Mouse (Mus musculus): ENCODE results near the gene AC124502.3. TPM values are rescaled to one million over a fixed set of nuclear protein-coding genes. Genes with fewer than 3 reads are reported as not detected.

Gene AC124502.3
- polyA plus RNA-seq, 1 experiment from 2014 or later = 1.9 TPM

- Histone ChIP-seq H3K9ac (peak overlapping the region; percentile 99), H3K27me3 (ENCODE audit: control insufficient read depth, insufficient read depth, low read length) (no peaks in the 10 kb centered on the region), H3K27ac (peak overlapping the region; percentile 96), H3K4me2 (replicated peaks) (peak overlapping the region; percentile 56), H3K9me3 (ENCODE audit: control insufficient read depth, low read length) (no peaks in the 10 kb centered on the region), H3K4me1 (replicated peaks; ENCODE audit: control insufficient read depth, insufficient read depth, low read length) (peaks cover 49% of the 10 kb centered on the region), H3K36me3 (replicated peaks; ENCODE audit: control insufficient read depth, insufficient read depth) (peaks cover 48% of the 10 kb centered on the region), H3K4me3 (replicated peaks; ENCODE audit: low read length) (peak overlapping the region; percentile 69)
- DNase-seq (ENCODE audit: low spot score) (peak; percentile 58), ATAC-seq (ENCODE audit: low FRiP score) (peak; percentile 15; the same call in 1 of the 2 replicates)
- WGBS = 1% methylated on average over 28 of the region's 31 CpGs
Observed at GRCm38 (mm10) chr19:5097521-5098362, 59.1 kb downstream of the AC124502.3 start.

GRCm38 (mm10) chr19:5098363-5099143 is 59.9 kb downstream of the AC124502.3 start, which contains the start of gene Cnih2:
TSS of gene Cnih2 (minus strand) at chr19:5098521.
- Histone ChIP-seq H3K36me3 (replicated peaks; ENCODE audit: control insufficient read depth, insufficient read depth) (peaks cover 48% of the 10 kb centered on the region), H3K4me1 (replicated peaks; ENCODE audit: control insufficient read depth, insufficient read depth, low read length) (peaks cover 43% of the 10 kb centered on the region), H3K4me2 (replicated peaks) (peak within 1 kb of the TSS; percentile 56), H3K27me3 (ENCODE audit: control insufficient read depth, insufficient read depth, low read length) (no peaks in the 10 kb centered on the region), H3K27ac (peak within 1 kb of the TSS; percentile 96), H3K9me3 (ENCODE audit: control insufficient read depth, low read length) (no peaks in the 10 kb centered on the region), H3K4me3 (replicated peaks; ENCODE audit: low read length) (peak within 1 kb of the TSS; percentile 69), H3K9ac (peak within 1 kb of the TSS; percentile 99)
- DNase-seq (ENCODE audit: low spot score) = peak; percentile 79
- peak; percentile 70 for ATAC-seq (ENCODE audit: low FRiP score)
- WGBS = 1% methylated on average over 21 of the region's 48 CpGs

Other genes starting within 250 kb of the AC124502.3 start
- gene Rbm4, start 245.0 kb upstream of the AC124502.3 start, polyA plus RNA-seq (2014; fragmentation: Nextera tagmentation; extraction: Ambion mirVana) = 78.9 and 82.7 TPM in 2 replicates
- gene Gm21992, start 227.3 kb upstream of the AC124502.3 start, polyA plus RNA-seq (2014; fragmentation: Nextera tagmentation; extraction: Ambion mirVana) = 8.6 and 10.5 TPM in 2 replicates
- gene Rbm14, start 227.3 kb upstream of the AC124502.3 start, polyA plus RNA-seq (2014; fragmentation: Nextera tagmentation; extraction: Ambion mirVana) = 56.3 and 62.8 TPM in 2 replicates
- 31.9 and 41.4 TPM in 2 replicates for gene Ccs, start 199.6 kb upstream of the AC124502.3 start, polyA plus RNA-seq (2014; fragmentation: Nextera tagmentation; extraction: Ambion mirVana)
- 0.71 and 0.81 TPM in 2 replicates for gene Ccdc87, start 199.5 kb upstream of the AC124502.3 start, polyA plus RNA-seq (2014; fragmentation: Nextera tagmentation; extraction: Ambion mirVana)
- gene Ctsf, start 183.8 kb upstream of the AC124502.3 start, polyA plus RNA-seq (2014; fragmentation: Nextera tagmentation; extraction: Ambion mirVana) = 68.8 and 74.4 TPM in 2 replicates
- 2.9 and 3.2 TPM in 2 replicates for gene Actn3, start 161.0 kb upstream of the AC124502.3 start, polyA plus RNA-seq (2014; fragmentation: Nextera tagmentation; extraction: Ambion mirVana)
- 17.0 and 17.7 TPM in 2 replicates for gene Zdhhc24, start 160.2 kb upstream of the AC124502.3 start, polyA plus RNA-seq (2014; fragmentation: Nextera tagmentation; extraction: Ambion mirVana)
- 12.5 and 12.9 TPM in 2 replicates for gene Bbs1, start 132.3 kb upstream of the AC124502.3 start, polyA plus RNA-seq (2014; fragmentation: Nextera tagmentation; extraction: Ambion mirVana)
- 90.7 and 95.7 TPM in 2 replicates for gene Dpp3, start 110.6 kb upstream of the AC124502.3 start, polyA plus RNA-seq (2014; fragmentation: Nextera tagmentation; extraction: Ambion mirVana)
- gene Peli3, start 95.8 kb upstream of the AC124502.3 start, polyA plus RNA-seq (2014; fragmentation: Nextera tagmentation; extraction: Ambion mirVana) = 9.5 and 11.6 TPM in 2 replicates
- 119 TPM in 2 replicates for gene Mrpl11, start 76.7 kb upstream of the AC124502.3 start, polyA plus RNA-seq (2014; fragmentation: Nextera tagmentation; extraction: Ambion mirVana)
- gene Npas4, start 48.6 kb upstream of the AC124502.3 start, polyA plus RNA-seq (2014; fragmentation: Nextera tagmentation; extraction: Ambion mirVana) = 0.23 and 0.31 TPM in 2 replicates
- gene Slc29a2, start 15.0 kb upstream of the AC124502.3 start, polyA plus RNA-seq (2014; fragmentation: Nextera tagmentation; extraction: Ambion mirVana) = 9.9 and 10.7 TPM in 2 replicates
- 93.7 and 101 TPM in 2 replicates for gene B4gat1, start 65 bp upstream of the AC124502.3 start, polyA plus RNA-seq (2014; fragmentation: Nextera tagmentation; extraction: Ambion mirVana)
- gene Brms1, start 2.5 kb downstream of the AC124502.3 start, polyA plus RNA-seq (2014; fragmentation: Nextera tagmentation; extraction: Ambion mirVana) = 28.6 and 29.5 TPM in 2 replicates
- gene Rin1, start 11.6 kb downstream of the AC124502.3 start, polyA plus RNA-seq (2014; fragmentation: Nextera tagmentation; extraction: Ambion mirVana) = 1.1 and 1.4 TPM in 2 replicates
- gene Cd248, start 29.2 kb downstream of the AC124502.3 start, polyA plus RNA-seq (2014; fragmentation: Nextera tagmentation; extraction: Ambion mirVana) = 23.8 and 26.4 TPM in 2 replicates
- gene Tmem151a, start 46.6 kb downstream of the AC124502.3 start, polyA plus RNA-seq (2014; fragmentation: Nextera tagmentation; extraction: Ambion mirVana) = 20.7 and 23.8 TPM in 2 replicates
- 62.4 and 72.6 TPM in 2 replicates for gene Yif1a, start 49.6 kb downstream of the AC124502.3 start, polyA plus RNA-seq (2014; fragmentation: Nextera tagmentation; extraction: Ambion mirVana)
- 485 and 502 TPM in 2 replicates for gene Cnih2, start 59.6 kb downstream of the AC124502.3 start, polyA plus RNA-seq (2014; fragmentation: Nextera tagmentation; extraction: Ambion mirVana)
- 210 and 213 TPM in 2 replicates for gene Rab1b, start 68.2 kb downstream of the AC124502.3 start, polyA plus RNA-seq (2014; fragmentation: Nextera tagmentation; extraction: Ambion mirVana)
- 72.7 and 72.9 TPM in 2 replicates for gene Klc2, start 79.7 kb downstream of the AC124502.3 start, polyA plus RNA-seq (2014; fragmentation: Nextera tagmentation; extraction: Ambion mirVana)
- 54.3 and 59.7 TPM in 2 replicates for gene Pacs1, start 234.2 kb downstream of the AC124502.3 start, polyA plus RNA-seq (2014; fragmentation: Nextera tagmentation; extraction: Ambion mirVana)